Mouse (Mus musculus) layer of hippocampus, adult 9-11 months (tissue): Measurements from ENCODE around the gene Olfr1373.

Source experiments
- DNase-seq: peaks from one replicate; pipeline ENCODE4 v3.0.0; 2022

Gene Olfr1373

GRCm38 (mm10) chr11:52105503-52105902 is 39.8 kb downstream of the Olfr1373 start:
- no peak for DNase-seq

GRCm38 (mm10) chr11:52102977-52103376 is 42.4 kb downstream of the Olfr1373 start:
- DNase-seq: no peak

GRCm38 (mm10) chr11:52099771-52100219 is 45.5 kb downstream of the Olfr1373 start:
- DNase-seq: no peak

GRCm38 (mm10) chr11:52099031-52099761 is 46.1 kb downstream of the Olfr1373 start:
- DNase-seq: peak; percentile 59

GRCm38 (mm10) chr11:52098398-52098946 is 46.9 kb downstream of the Olfr1373 start, which contains the start of gene Ppp2ca:
TSS of gene Ppp2ca (plus strand) at chr11:52098681.
- DNase-seq: peak; percentile 99

GRCm38 (mm10) chr11:52097596-52097995 is 47.7 kb downstream of the Olfr1373 start:
- DNase-seq: no peak

- no peak for DNase-seq
These were observed 48.3 kb downstream of the Olfr1373 start for GRCm38 (mm10) chr11:52097016-52097415.
